Mouse (Mus musculus): ENCODE results near the gene Ccdc51. TPM values are rescaled to one million over a fixed set of nuclear protein-coding genes. Genes with fewer than 3 reads are reported as not detected.

Ccdc51 gene
- polyA plus RNA-seq, 1 experiment, result 12.4 TPM

- TF ChIP-seq USF1 (IDR thresholded peaks at IDR 0.05; ENCODE audit: low read depth), result no peak
- TF ChIP-seq MAX (IDR thresholded peaks at IDR 0.05), result no peak
- TF ChIP-seq CEBPB (IDR thresholded peaks at IDR 0.05; ENCODE audit: low read depth), result no peak
- no peak for TF ChIP-seq MYOG (IDR thresholded peaks at IDR 0.05; ENCODE audit: control insufficient read depth, extremely low read depth, insufficient read length)
- TF ChIP-seq CTCF (IDR thresholded peaks at IDR 0.05; ENCODE audit: control insufficient read depth, insufficient read depth, insufficient read length), result no peak
- no peak for TF ChIP-seq MYOD1 (IDR thresholded peaks at IDR 0.05; ENCODE audit: control insufficient read depth, insufficient read length, low read depth)
- Histone ChIP-seq H3K4me3 (ENCODE audit: insufficient read depth, poor library complexity, severe bottlenecking) (no peak overlapping the region), H3ac (ENCODE audit: control insufficient read depth, insufficient read length, low read depth) (no peak overlapping the region), H3K79me3 (ENCODE audit: low read depth) (no peaks in the 10 kb centered on the region), H3K36me3 (ENCODE audit: control insufficient read depth, insufficient read depth) (peaks cover 8% of the 10 kb centered on the region), H3K79me2 (ENCODE audit: control insufficient read depth, insufficient read depth) (peaks cover 7% of the 10 kb centered on the region), H3K27me3 (ENCODE audit: control insufficient read depth, insufficient read depth, insufficient read length) (no peaks in the 10 kb centered on the region)
Observed at GRCm38 (mm10) chr9:109051011-109051501, 31.2 kb upstream of the Ccdc51 start.

- Histone ChIP-seq H3K4me3 (ENCODE audit: insufficient read depth, poor library complexity, severe bottlenecking) (no peak overlapping the region), H3K79me2 (ENCODE audit: control insufficient read depth, insufficient read depth) (peaks cover 7% of the 10 kb centered on the region), H3K36me3 (ENCODE audit: control insufficient read depth, insufficient read depth) (peaks cover 12% of the 10 kb centered on the region), H3ac (ENCODE audit: control insufficient read depth, insufficient read length, low read depth) (no peak overlapping the region), H3K79me3 (ENCODE audit: low read depth) (no peaks in the 10 kb centered on the region), H3K27me3 (ENCODE audit: control insufficient read depth, insufficient read depth, insufficient read length) (no peaks in the 10 kb centered on the region)
- TF ChIP-seq MYOG (IDR thresholded peaks at IDR 0.05; ENCODE audit: control insufficient read depth, extremely low read depth, insufficient read length) (no peak), CEBPB (IDR thresholded peaks at IDR 0.05; ENCODE audit: low read depth) (no peak), FOSL1 (IDR thresholded peaks at IDR 0.05; ENCODE audit: insufficient read depth, low read length, poor library complexity, severe bottlenecking) (no peak)
Observed at GRCm38 (mm10) chr9:109051651-109052489, 30.4 kb upstream of the Ccdc51 start.

GRCm38 (mm10) chr9:109052490-109053260, 29.6 kb upstream of the Ccdc51 start:
- TF ChIP-seq MYOD1 (IDR thresholded peaks at IDR 0.05; ENCODE audit: control insufficient read depth, insufficient read length, low read depth) (no peak), FOSL1 (IDR thresholded peaks at IDR 0.05; ENCODE audit: insufficient read depth, low read length, poor library complexity, severe bottlenecking) (no peak), MYOG (IDR thresholded peaks at IDR 0.05; ENCODE audit: control insufficient read depth, extremely low read depth, insufficient read length) (no peak), USF1 (IDR thresholded peaks at IDR 0.05; ENCODE audit: low read depth) (no peak), CTCF (IDR thresholded peaks at IDR 0.05; ENCODE audit: control insufficient read depth, insufficient read depth, insufficient read length) (no peak), MAX (IDR thresholded peaks at IDR 0.05) (no peak), CEBPB (IDR thresholded peaks at IDR 0.05; ENCODE audit: low read depth) (no peak)
- no peaks in the 10 kb centered on the region for H3K27me3 ChIP-seq (ENCODE audit: control insufficient read depth, insufficient read depth, insufficient read length)
- H3K79me2 ChIP-seq (ENCODE audit: control insufficient read depth, insufficient read depth), result peaks cover 7% of the 10 kb centered on the region
- no peaks in the 10 kb centered on the region for H3K79me3 ChIP-seq (ENCODE audit: low read depth)
- peaks cover 19% of the 10 kb centered on the region for H3K36me3 ChIP-seq (ENCODE audit: control insufficient read depth, insufficient read depth)
- no peak overlapping the region for H3ac ChIP-seq (ENCODE audit: control insufficient read depth, insufficient read length, low read depth)
- H3K4me3 ChIP-seq (ENCODE audit: insufficient read depth, poor library complexity, severe bottlenecking), result no peak overlapping the region

GRCm38 (mm10) chr9:109053366-109053765, 28.9 kb upstream of the Ccdc51 start:
- Histone ChIP-seq H3ac (ENCODE audit: control insufficient read depth, insufficient read length, low read depth) (no peak overlapping the region), H3K4me3 (ENCODE audit: insufficient read depth, poor library complexity, severe bottlenecking) (no peak overlapping the region), H3K27me3 (ENCODE audit: control insufficient read depth, insufficient read depth, insufficient read length) (no peaks in the 10 kb centered on the region), H3K79me3 (ENCODE audit: low read depth) (no peaks in the 10 kb centered on the region), H3K36me3 (ENCODE audit: control insufficient read depth, insufficient read depth) (peaks cover 24% of the 10 kb centered on the region), H3K79me2 (ENCODE audit: control insufficient read depth, insufficient read depth) (peaks cover 7% of the 10 kb centered on the region)
- TF ChIP-seq MYOD1 (IDR thresholded peaks at IDR 0.05; ENCODE audit: control insufficient read depth, insufficient read length, low read depth), result no peak
- no peak for TF ChIP-seq USF1 (IDR thresholded peaks at IDR 0.05; ENCODE audit: low read depth)
- no peak for TF ChIP-seq MYOG (IDR thresholded peaks at IDR 0.05; ENCODE audit: control insufficient read depth, extremely low read depth, insufficient read length)
- TF ChIP-seq CTCF (IDR thresholded peaks at IDR 0.05; ENCODE audit: control insufficient read depth, insufficient read depth, insufficient read length), result no peak
- no peak for TF ChIP-seq MAX (IDR thresholded peaks at IDR 0.05)
- TF ChIP-seq CEBPB (IDR thresholded peaks at IDR 0.05; ENCODE audit: low read depth), result no peak
- no peak for TF ChIP-seq FOSL1 (IDR thresholded peaks at IDR 0.05; ENCODE audit: insufficient read depth, low read length, poor library complexity, severe bottlenecking)

GRCm38 (mm10) chr9:109053851-109054250, 28.4 kb upstream of the Ccdc51 start:
- Histone ChIP-seq H3K79me3 (ENCODE audit: low read depth) (no peaks in the 10 kb centered on the region), H3ac (ENCODE audit: control insufficient read depth, insufficient read length, low read depth) (no peak overlapping the region), H3K36me3 (ENCODE audit: control insufficient read depth, insufficient read depth) (peaks cover 20% of the 10 kb centered on the region), H3K27me3 (ENCODE audit: control insufficient read depth, insufficient read depth, insufficient read length) (no peaks in the 10 kb centered on the region), H3K4me3 (ENCODE audit: insufficient read depth, poor library complexity, severe bottlenecking) (no peak overlapping the region), H3K79me2 (ENCODE audit: control insufficient read depth, insufficient read depth) (peaks cover 7% of the 10 kb centered on the region)
- TF ChIP-seq USF1 (IDR thresholded peaks at IDR 0.05; ENCODE audit: low read depth) (no peak), FOSL1 (IDR thresholded peaks at IDR 0.05; ENCODE audit: insufficient read depth, low read length, poor library complexity, severe bottlenecking) (no peak), CTCF (IDR thresholded peaks at IDR 0.05; ENCODE audit: control insufficient read depth, insufficient read depth, insufficient read length) (no peak), MYOD1 (IDR thresholded peaks at IDR 0.05; ENCODE audit: control insufficient read depth, insufficient read length, low read depth) (no peak), MAX (IDR thresholded peaks at IDR 0.05) (no peak), CEBPB (IDR thresholded peaks at IDR 0.05; ENCODE audit: low read depth) (no peak), MYOG (IDR thresholded peaks at IDR 0.05; ENCODE audit: control insufficient read depth, extremely low read depth, insufficient read length) (no peak)
